ENCODE assay signal across 33 mouse cellular contexts in genomic region chr3:149223776-149224175, GRCm38 (mm10).
"Had no signal": no experiment of that assay in that cellular context is flagged by ENCODE, and none has a peak within 500 bp of the region (broad histone marks: within the 10 kb centered on the region; RNA-seq: fewer than 3 reads in every experiment).

No protein-coding gene starts in this region.

- H3K36me3 ChIP-seq: limb, embryonic 10.5 days; limb, embryonic 12.5 days; limb, embryonic 13.5 days; limb, embryonic 15.5 days; liver, embryonic 12.5 days; liver, embryonic 13.5 days; liver, embryonic 15.5 days; lung, embryonic 15.5 days; midbrain, embryonic 10.5 days; midbrain, embryonic 12.5 days; midbrain, embryonic 13.5 days; midbrain, embryonic 15.5 days; neural tube, embryonic 12.5 days; neural tube, embryonic 13.5 days had no signal

- H3K4me1 ChIP-seq: megakaryocyte, embryonic 14.5 days; neural tube, embryonic 12.5 days had no signal

- H3K27me3 ChIP-seq: limb, embryonic 12.5 days; limb, embryonic 13.5 days; limb, embryonic 15.5 days; liver, embryonic 12.5 days; liver, embryonic 13.5 days; liver, embryonic 15.5 days; lung, embryonic 15.5 days; megakaryocyte, embryonic 14.5 days; neural tube, embryonic 12.5 days had no signal

- H3K4me3 ChIP-seq: limb, embryonic 10.5 days; limb, embryonic 12.5 days; limb, embryonic 13.5 days; limb, embryonic 15.5 days; liver, embryonic 12.5 days; liver, embryonic 13.5 days; liver, embryonic 15.5 days; lung, embryonic 15.5 days; megakaryocyte, embryonic 14.5 days; midbrain, embryonic 10.5 days; midbrain, embryonic 12.5 days; midbrain, embryonic 13.5 days; midbrain, embryonic 15.5 days; myocyte; neural tube, embryonic 12.5 days; neural tube, embryonic 13.5 days had no signal

- DNase-seq: left cerebral cortex, postnatal 4 days; liver; liver, embryonic 13.5 days; liver, postnatal 0 days; lung, adult 18-20 months; lung, adult 2 months; lung, postnatal 10 days; lung, postnatal 14 days; lung, postnatal 36 days; lung, postnatal 4 days; midbrain, embryonic 14.5 days had no signal

- H3K9me3 ChIP-seq: limb, embryonic 10.5 days; limb, embryonic 12.5 days; limb, embryonic 13.5 days; limb, embryonic 15.5 days; liver, embryonic 12.5 days; liver, embryonic 13.5 days; liver, embryonic 15.5 days; lung, embryonic 15.5 days; midbrain, embryonic 10.5 days; midbrain, embryonic 12.5 days; midbrain, embryonic 13.5 days; midbrain, embryonic 15.5 days; neural tube, embryonic 12.5 days; neural tube, embryonic 13.5 days had no signal

- ATAC-seq: liver, embryonic 12.5 days; liver, postnatal 0 days; lung, postnatal 0 days; midbrain, embryonic 13.5 days; midbrain, embryonic 15.5 days; midbrain, embryonic 16.5 days had no signal

- H3K4me2 ChIP-seq: limb, embryonic 12.5 days; limb, embryonic 13.5 days; limb, embryonic 15.5 days; liver, embryonic 11.5 days; liver, embryonic 12.5 days; liver, embryonic 13.5 days; liver, embryonic 15.5 days; lung, embryonic 14.5 days; lung, embryonic 15.5 days; midbrain, embryonic 11.5 days; midbrain, embryonic 12.5 days; midbrain, embryonic 13.5 days; midbrain, embryonic 15.5 days; neural tube, embryonic 12.5 days; neural tube, embryonic 13.5 days had no signal

- H3K27ac ChIP-seq: limb, embryonic 10.5 days; limb, embryonic 12.5 days; limb, embryonic 13.5 days; limb, embryonic 15.5 days; liver, embryonic 12.5 days; liver, embryonic 13.5 days; liver, embryonic 14.5 days; liver, embryonic 15.5 days; lung, embryonic 15.5 days; macrophage; midbrain, embryonic 10.5 days; midbrain, embryonic 12.5 days; midbrain, embryonic 13.5 days; midbrain, embryonic 15.5 days; neural tube, embryonic 12.5 days; neural tube, embryonic 13.5 days had no signal

- H3K9ac ChIP-seq: limb, embryonic 12.5 days; limb, embryonic 13.5 days; limb, embryonic 15.5 days; liver, embryonic 12.5 days; liver, embryonic 13.5 days; liver, embryonic 14.5 days; liver, embryonic 15.5 days; liver, postnatal 0 days; lung, embryonic 14.5 days; lung, embryonic 15.5 days; midbrain, embryonic 12.5 days; midbrain, embryonic 13.5 days; midbrain, embryonic 15.5 days; neural tube, embryonic 12.5 days; neural tube, embryonic 13.5 days had no signal
